Comparison of ENCODE assay signal across 9 mouse cellular contexts in genomic region chr9:99874735-99875617, GRCm38 (mm10). TPM values are rescaled to one million over a fixed set of nuclear protein-coding genes. Genes with fewer than 3 reads are reported as not detected.
DNase-seq lines count a peak whose midpoint lies in the region; ATAC-seq and TF ChIP-seq lines count a peak whose summit lies in the region.
"Had no signal": no experiment of that assay in that cellular context is flagged by ENCODE, and none has a peak within 500 bp of the region (broad histone marks: within the 10 kb centered on the region; RNA-seq: fewer than 3 reads in every experiment).

No protein-coding gene starts in this region.

- peaks cover 97% of the 10 kb centered on the region for H3K27me3 ChIP-seq in lung, embryonic 16.5 days (ENCODE audit: control insufficient read depth, insufficient read depth, low read depth, low read length)
- peaks cover 93% of the 10 kb centered on the region for H3K27me3 ChIP-seq in forebrain, embryonic 11.5 days (ENCODE audit: control insufficient read depth, insufficient read depth, low read length)
- H3K27me3 ChIP-seq in limb, embryonic 12.5 days: peaks cover 97% of the 10 kb centered on the region
- peaks cover 31% of the 10 kb centered on the region for H3K27me3 ChIP-seq in stomach, postnatal 0 days (ENCODE audit: control insufficient read depth, insufficient read depth, low read length)

- DNase-seq in lung, adult 18-20 months: no peak
- peak; percentile 62 for DNase-seq in forebrain, embryonic 11.5 days (ENCODE audit: low spot score)
- no peak for DNase-seq in stomach, postnatal 0 days (ENCODE audit: low spot score)
- DNase-seq in Muller cell, postnatal 12 days (ENCODE audit: inconsistent ontology term): no peak
- DNase-seq in left cerebral cortex, adult 18-20 months (ENCODE audit: low spot score in 2 of 2): no peak

- H3K4me2 ChIP-seq in lung, embryonic 16.5 days (ENCODE audit: low read depth, low read length): peak overlapping the region; percentile 50
- H3K4me2 ChIP-seq in forebrain, embryonic 11.5 days (ENCODE audit: low read depth, low read length, severe bottlenecking): no peak overlapping the region
- peak overlapping the region; percentile 54 for H3K4me2 ChIP-seq in limb, embryonic 12.5 days
- H3K4me2 ChIP-seq in stomach, postnatal 0 days (replicated peaks; ENCODE audit: low read depth): no peak overlapping the region

- no peaks in the 10 kb centered on the region for H3K36me3 ChIP-seq in lung, embryonic 16.5 days (ENCODE audit: control insufficient read depth, insufficient read depth, low read length)
- H3K36me3 ChIP-seq in forebrain, embryonic 11.5 days (ENCODE audit: control insufficient read depth, insufficient read depth, low read length): no peaks in the 10 kb centered on the region
- H3K36me3 ChIP-seq in limb, embryonic 12.5 days: no peaks in the 10 kb centered on the region
- no peaks in the 10 kb centered on the region for H3K36me3 ChIP-seq in stomach, postnatal 0 days (ENCODE audit: control insufficient read depth, insufficient read depth, low read length)

- no peak for TF ChIP-seq EP300 in stomach, postnatal 0 days (optimal IDR thresholded peaks at IDR 0.05)

- H3K27ac ChIP-seq in lung, embryonic 16.5 days (ENCODE audit: low read length): no peak overlapping the region
- H3K27ac ChIP-seq in forebrain, embryonic 11.5 days (ENCODE audit: low read depth, low read length): no peak overlapping the region
- H3K27ac ChIP-seq in limb, embryonic 12.5 days: no peak overlapping the region
- no peak overlapping the region for H3K27ac ChIP-seq in stomach, postnatal 0 days (replicated peaks)

- ATAC-seq in lung, embryonic 16.5 days (ENCODE audit: low read depth): no peak
- ATAC-seq in forebrain, embryonic 11.5 days (replicated peaks; ENCODE audit: low FRiP score): no peak
- ATAC-seq in limb, embryonic 12.5 days (ENCODE audit: insufficient number of reproducible peaks, insufficient read depth, low FRiP score, low TSS enrichment, low read depth): no peak
- no peak for ATAC-seq in stomach, postnatal 0 days (ENCODE audit: low FRiP score, low TSS enrichment)

- TF ChIP-seq CTCF in stomach, postnatal 0 days (IDR thresholded peaks at IDR 0.05; ENCODE audit: low read depth): no peak

- H3K9me3 ChIP-seq in lung, embryonic 16.5 days (ENCODE audit: control insufficient read depth, low read length): no peaks in the 10 kb centered on the region
- H3K9me3 ChIP-seq in forebrain, embryonic 11.5 days (ENCODE audit: control insufficient read depth, low read length): no peaks in the 10 kb centered on the region
- H3K9me3 ChIP-seq in limb, embryonic 12.5 days: no peaks in the 10 kb centered on the region
- no peaks in the 10 kb centered on the region for H3K9me3 ChIP-seq in stomach, postnatal 0 days (ENCODE audit: control insufficient read depth, low read length)

- 3% methylated on average over 51 of the region's 52 CpGs for WGBS in lung, embryonic 16.5 days
- under 1% methylated on average over 49 of the region's 52 CpGs for WGBS in forebrain, embryonic 11.5 days
- 2% methylated on average over 52 of the region's 52 CpGs for WGBS in limb, embryonic 12.5 days
- 4% methylated on average over 52 of the region's 52 CpGs for WGBS in stomach, postnatal 0 days

- H3K4me3 ChIP-seq in lung, embryonic 16.5 days (ENCODE audit: low read length): peak overlapping the region; percentile 25
- no peak overlapping the region; the same call in 1 of the 2 replicates for H3K4me3 ChIP-seq in forebrain, embryonic 11.5 days (ENCODE audit: low read depth, low read length)
- H3K4me3 ChIP-seq in limb, embryonic 12.5 days (replicated peaks): peak overlapping the region; percentile 31
- peak overlapping the region; percentile 1; the same call in 1 of the 2 replicates for H3K4me3 ChIP-seq in stomach, postnatal 0 days (ENCODE audit: low read depth, low read length)

- no peak overlapping the region for H3K9ac ChIP-seq in lung, embryonic 16.5 days (ENCODE audit: low read length)
- H3K9ac ChIP-seq in forebrain, embryonic 11.5 days (ENCODE audit: low read length): no peak overlapping the region
- no peak overlapping the region for H3K9ac ChIP-seq in limb, embryonic 12.5 days (replicated peaks)
- no peak overlapping the region for H3K9ac ChIP-seq in stomach, postnatal 0 days (ENCODE audit: low read length)

- H3K4me1 ChIP-seq in lung, embryonic 16.5 days (replicated peaks; ENCODE audit: control insufficient read depth, insufficient read depth, low read length): peaks cover 10% of the 10 kb centered on the region; the same call in 1 of the 2 replicates
- peaks cover 25% of the 10 kb centered on the region for H3K4me1 ChIP-seq in forebrain, embryonic 11.5 days (replicated peaks; ENCODE audit: control insufficient read depth, insufficient read depth, low read length)
- H3K4me1 ChIP-seq in limb, embryonic 12.5 days (replicated peaks): peaks cover 34% of the 10 kb centered on the region
- H3K4me1 ChIP-seq in stomach, postnatal 0 days (replicated peaks; ENCODE audit: control insufficient read depth, insufficient read depth): no peaks in the 10 kb centered on the region; the same call in 1 of the 2 replicates

RNA-seq across cellular contexts. Expression of gene Sox14, which starts 1.0 kb away (rescaled TPM):
- not detected in 2 replicates for polyA plus RNA-seq in lung, embryonic 16.5 days (2015; fragmentation: Nextera tagmentation; extraction: Ambion mirVana)
- 0.77 and 1.9 TPM in 2 replicates for polyA plus RNA-seq in forebrain, embryonic 11.5 days (2014; fragmentation: Nextera tagmentation; extraction: Ambion mirVana)
- 0.29 and 0.39 TPM in 2 replicates for polyA plus RNA-seq in limb, embryonic 12.5 days (2016; fragmentation: Nextera tagmentation; extraction: Ambion mirVana)
- not detected in 2 replicates for polyA plus RNA-seq in stomach, postnatal 0 days (2015; fragmentation: Nextera tagmentation; extraction: Ambion mirVana)
- not detected for total RNA-seq in left cerebral cortex, adult 18-20 months (2021)
- polyA plus RNA-seq: cortical plate, adult 2 months; large intestine, adult 2 months had no signal

Comparison
In these comparisons a context has a peak if more than half of its experiments do, and no peak if none do; other contexts are left out.
1. H3K4me2 ChIP-seq: peak in lung, embryonic 16.5 days (single experiment) and limb, embryonic 12.5 days (single experiment); none in forebrain, embryonic 11.5 days (single experiment) and stomach, postnatal 0 days (single experiment).